Mouse (Mus musculus): ENCODE data around the gene Plac1.

GRCm38 (mm10) chrX:53168623-53169022 lies 71.3 kb downstream of the Plac1 start:
- TF ChIP-seq POLR2A (IDR thresholded peaks at IDR 0.05; ENCODE audit: low read depth, low read length) (no peak), CTCF (IDR thresholded peaks at IDR 0.05; ENCODE audit: extremely low read depth, insufficient read depth, insufficient read length, insufficient replicate concordance) (no peak)

Data from spleen, adult 2 months (tissue).